Mouse (Mus musculus) bone marrow macrophage, adult 2 months (primary cell): Measurements from ENCODE around the gene Heca.

Experiments
- CTCF ChIP-seq: IDR thresholded peaks from 2 replicates; pipeline ENCODE4 v1.5.1; 2012; ENCODE audit warnings: low read depth, mild to moderate bottlenecking, low read length, moderate library complexity
- POLR2A ChIP-seq: IDR thresholded peaks from 2 replicates; pipeline ENCODE4 v1.6.1; 2012; ENCODE audit warnings: mild to moderate bottlenecking, low read depth, low read length, borderline replicate concordance

DNA sequence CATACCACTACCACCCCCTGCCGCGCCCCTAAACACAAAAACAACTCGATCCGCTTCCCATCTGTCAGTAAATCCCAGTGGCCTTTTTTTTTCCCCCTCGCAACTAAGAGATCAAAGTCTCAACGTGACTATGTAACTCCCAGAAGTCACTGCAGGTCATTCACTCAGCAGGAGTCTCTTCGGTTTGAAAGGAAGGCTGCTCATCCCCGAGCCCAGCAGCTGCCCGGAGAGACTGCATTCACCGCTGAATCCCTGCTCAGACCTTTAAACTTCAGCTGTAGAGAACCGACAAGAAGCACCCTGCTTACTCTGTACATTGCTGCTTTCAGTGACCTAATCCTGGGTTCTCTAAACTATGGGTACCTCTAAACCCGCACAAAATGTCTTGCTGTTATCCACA is 120.5 kb downstream of the Heca start:
- no peak for TF ChIP-seq POLR2A
- TF ChIP-seq CTCF: no peak
